13 mouse cellular contexts compared by ENCODE assay signal in the genomic region with DNA sequence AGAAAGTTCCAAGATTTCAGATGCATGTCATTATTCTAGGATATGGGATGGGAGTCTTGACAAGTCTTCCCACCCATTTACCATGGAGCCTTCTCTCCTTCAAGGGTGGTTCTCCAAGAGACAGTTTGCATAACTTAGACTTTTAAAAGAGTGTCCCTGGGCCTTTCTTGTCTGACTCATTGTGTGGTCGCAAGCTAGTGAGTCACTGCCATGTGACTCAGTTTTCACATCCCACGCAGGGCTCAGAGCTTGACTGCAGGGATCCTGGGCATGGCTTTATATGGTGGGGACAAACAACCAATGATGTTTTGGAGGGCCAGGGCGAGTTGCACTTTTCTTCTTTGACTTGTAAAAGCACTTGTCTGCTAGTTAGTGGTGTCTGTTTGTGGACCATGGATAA. TPM values are rescaled to one million over a fixed set of nuclear protein-coding genes. Genes with fewer than 3 reads are reported as not detected.
DNase-seq lines count a peak whose midpoint lies in the region; ATAC-seq and TF ChIP-seq lines count a peak whose summit lies in the region.
"Had no signal": no experiment of that assay in that cellular context is flagged by ENCODE, and none has a peak within 500 bp of the region (broad histone marks: within the 10 kb centered on the region; RNA-seq: fewer than 3 reads in every experiment).

No protein-coding gene starts in this region.

- ATAC-seq in intestine, embryonic 14.5 days (replicated peaks; ENCODE audit: low FRiP score, low TSS enrichment, low read depth): no peak
- ATAC-seq in intestine, postnatal 0 days: no peak
- no peak for ATAC-seq in forebrain, embryonic 15.5 days (replicated peaks)

- H3K9me3 ChIP-seq in intestine, embryonic 14.5 days (ENCODE audit: control insufficient read depth, low read length): no peaks in the 10 kb centered on the region
- H3K9me3 ChIP-seq in intestine, postnatal 0 days (ENCODE audit: control insufficient read depth): no peaks in the 10 kb centered on the region
- no peaks in the 10 kb centered on the region for H3K9me3 ChIP-seq in forebrain, embryonic 15.5 days
- H3K9me3 ChIP-seq: embryonic facial prominence, embryonic 15.5 days; G1E; hindbrain, embryonic 12.5 days; limb, embryonic 15.5 days had no signal

- no peak overlapping the region for H3K4me2 ChIP-seq in intestine, embryonic 14.5 days (ENCODE audit: low read length)
- H3K4me2 ChIP-seq in intestine, postnatal 0 days (replicated peaks; ENCODE audit: low read depth): no peak overlapping the region
- H3K4me2 ChIP-seq in forebrain, embryonic 15.5 days (replicated peaks): no peak overlapping the region
- H3K4me2 ChIP-seq: embryonic facial prominence, embryonic 15.5 days; hindbrain, embryonic 12.5 days; limb, embryonic 15.5 days had no signal

- no peak overlapping the region for H3K9ac ChIP-seq in intestine, embryonic 14.5 days (ENCODE audit: low read length)
- H3K9ac ChIP-seq in intestine, postnatal 0 days (ENCODE audit: low read depth, low read length): no peak overlapping the region
- H3K9ac ChIP-seq in forebrain, embryonic 15.5 days (replicated peaks): no peak overlapping the region
- H3K9ac ChIP-seq: embryonic facial prominence, embryonic 15.5 days; hindbrain, embryonic 12.5 days; limb, embryonic 15.5 days had no signal

- WGBS in intestine, embryonic 14.5 days: 78% methylated on average over 3 of the region's 3 CpGs
- 62% methylated on average over 3 of the region's 3 CpGs for WGBS in intestine, postnatal 0 days
- WGBS in forebrain, embryonic 15.5 days: 80% methylated on average over 3 of the region's 3 CpGs

- no peaks in the 10 kb centered on the region for H3K27me3 ChIP-seq in intestine, embryonic 14.5 days (replicated peaks; ENCODE audit: control insufficient read depth, insufficient read depth, low read length)
- H3K27me3 ChIP-seq in intestine, postnatal 0 days (replicated peaks; ENCODE audit: control insufficient read depth, insufficient read depth, low read length): no peaks in the 10 kb centered on the region
- H3K27me3 ChIP-seq in forebrain, embryonic 15.5 days: no peaks in the 10 kb centered on the region
- H3K27me3 ChIP-seq: embryonic facial prominence, embryonic 15.5 days; hindbrain, embryonic 12.5 days; limb, embryonic 15.5 days had no signal

- peak overlapping the region; percentile 8; the same call in 1 of the 2 replicates for H3K27ac ChIP-seq in intestine, embryonic 14.5 days (ENCODE audit: low read depth)
- H3K27ac ChIP-seq in intestine, postnatal 0 days (ENCODE audit: low read depth, low read length): no peak overlapping the region
- H3K27ac ChIP-seq in forebrain, embryonic 15.5 days (replicated peaks): no peak overlapping the region
- H3K27ac ChIP-seq: embryonic facial prominence, embryonic 15.5 days; hindbrain, embryonic 12.5 days; limb, embryonic 15.5 days had no signal

- TF ChIP-seq CTCF in intestine, postnatal 0 days (IDR thresholded peaks at IDR 0.05; ENCODE audit: low read depth): no peak

- no peak overlapping the region for H3K4me3 ChIP-seq in intestine, embryonic 14.5 days (ENCODE audit: low read depth, low read length)
- H3K4me3 ChIP-seq in intestine, postnatal 0 days (ENCODE audit: low read depth, low read length): no peak overlapping the region
- no peak overlapping the region for H3K4me3 ChIP-seq in forebrain, embryonic 15.5 days
- H3K4me3 ChIP-seq: embryonic facial prominence, embryonic 15.5 days; hindbrain, embryonic 12.5 days; limb, embryonic 15.5 days had no signal

- H3K4me1 ChIP-seq in intestine, embryonic 14.5 days (replicated peaks; ENCODE audit: control insufficient read depth, insufficient read depth, low read length): no peaks in the 10 kb centered on the region
- H3K4me1 ChIP-seq in intestine, postnatal 0 days (replicated peaks; ENCODE audit: control insufficient read depth, insufficient read depth, low read length): no peaks in the 10 kb centered on the region
- no peaks in the 10 kb centered on the region for H3K4me1 ChIP-seq in forebrain, embryonic 15.5 days
- H3K4me1 ChIP-seq: limb, embryonic 15.5 days had no signal

- no peaks in the 10 kb centered on the region for H3K36me3 ChIP-seq in intestine, embryonic 14.5 days (ENCODE audit: control insufficient read depth, insufficient read depth, low read length)
- H3K36me3 ChIP-seq in intestine, postnatal 0 days (ENCODE audit: control insufficient read depth, insufficient read depth): no peaks in the 10 kb centered on the region
- no peaks in the 10 kb centered on the region for H3K36me3 ChIP-seq in forebrain, embryonic 15.5 days
- H3K36me3 ChIP-seq: embryonic facial prominence, embryonic 15.5 days; G1E; hindbrain, embryonic 12.5 days; limb, embryonic 15.5 days had no signal

- no peak for DNase-seq in intestine, embryonic 14.5 days (ENCODE audit: low spot score)
- DNase-seq in 3T3-L1 (ENCODE audit: low read depth, low spot score) (peak; percentile 94), NIH3T3 (ENCODE audit: low read depth) (peak; percentile 80)
- peak; percentile 6 for DNase-seq in c-Kit-positive CD71-negative TER-119-negative erythroid progenitor cells, embryonic 14.5 days (ENCODE audit: low read depth)
- no peak for DNase-seq in thymus, postnatal 25 days
- no peak for DNase-seq in embryo, embryonic 11 days
- DNase-seq: kidney, postnatal 4 days had no signal

RNA-seq across cellular contexts. Expression of gene Prss23, which starts 34.0 kb away (rescaled TPM):
- polyA plus RNA-seq in intestine, embryonic 14.5 days (2014; fragmentation: Nextera tagmentation; extraction: Ambion mirVana): 97.3 and 103 TPM in 2 replicates
- polyA plus RNA-seq in intestine, postnatal 0 days (2015; fragmentation: Nextera tagmentation; extraction: Ambion mirVana): 72.4 and 87.9 TPM in 2 replicates
- polyA plus RNA-seq in forebrain, embryonic 15.5 days (2015; fragmentation: Nextera tagmentation; extraction: Ambion mirVana): 10.6 and 12.5 TPM in 2 replicates
- polyA plus RNA-seq: G1E had no signal

Comparison
In these comparisons a context has a peak if more than half of its experiments do, and no peak if none do; other contexts are left out.
1. DNase-seq: peak in 3T3-L1 (single experiment), NIH3T3 (single experiment) and c-Kit-positive CD71-negative TER-119-negative erythroid progenitor cells, embryonic 14.5 days (single experiment); none in intestine, embryonic 14.5 days (single experiment), thymus, postnatal 25 days (single experiment) and embryo, embryonic 11 days (single experiment).